23 mouse cellular contexts compared by ENCODE assay signal in genomic region chr19:60576741-60577140, GRCm38 (mm10). TPM values are rescaled to one million over a fixed set of nuclear protein-coding genes. Genes with fewer than 3 reads are reported as not detected.
A peak's percentile ranks its signal among the peaks of the same experiment; 100 is the strongest.
DNase-seq lines count a peak whose midpoint lies in the region; ATAC-seq and TF ChIP-seq lines count a peak whose summit lies in the region.
"Had no signal": no experiment of that assay in that cellular context is flagged by ENCODE, and none has a peak within 500 bp of the region (broad histone marks: within the 10 kb centered on the region; RNA-seq: fewer than 3 reads in every experiment).

No protein-coding gene starts in this region.

- H3K27ac ChIP-seq in hindbrain, embryonic 15.5 days (replicated peaks): no peak overlapping the region
- H3K27ac ChIP-seq in hindbrain, embryonic 10.5 days: no peak overlapping the region
- H3K27ac ChIP-seq in liver, adult 2 months (replicated peaks; ENCODE audit: insufficient read depth, low read depth, low read length): peak overlapping the region; percentile 21; the same call in 1 of the 2 replicates
- no peak overlapping the region for H3K27ac ChIP-seq in liver, embryonic 12.5 days
- H3K27ac ChIP-seq in neural tube, embryonic 13.5 days (replicated peaks): no peak overlapping the region
- H3K27ac ChIP-seq in midbrain, embryonic 16.5 days (ENCODE audit: low read length): no peak overlapping the region
- H3K27ac ChIP-seq: embryonic facial prominence, embryonic 10.5 days; embryonic facial prominence, embryonic 15.5 days; forebrain, embryonic 12.5 days; kidney, postnatal 0 days had no signal

- peak overlapping the region; percentile 34; the same call in 1 of the 2 replicates for H3K4me2 ChIP-seq in hindbrain, embryonic 15.5 days
- H3K4me2 ChIP-seq in liver, embryonic 12.5 days: no peak overlapping the region
- peak overlapping the region; percentile 9; the same call in 1 of the 2 replicates for H3K4me2 ChIP-seq in neural tube, embryonic 13.5 days
- H3K4me2 ChIP-seq in midbrain, embryonic 16.5 days (ENCODE audit: low read length): 0 out of 2 replicates have a peak overlapping the region, but pooled peaks have one; percentile 7
- H3K4me2 ChIP-seq: embryonic facial prominence, embryonic 15.5 days had no signal

- no peak overlapping the region for H3K9ac ChIP-seq in hindbrain, embryonic 15.5 days
- H3K9ac ChIP-seq in liver, adult 2 months (ENCODE audit: low read depth, low read length): no peak overlapping the region
- no peak overlapping the region for H3K9ac ChIP-seq in liver, embryonic 12.5 days
- peak overlapping the region; percentile 43; the same call in 1 of the 2 replicates for H3K9ac ChIP-seq in neural tube, embryonic 13.5 days
- no peak overlapping the region for H3K9ac ChIP-seq in midbrain, embryonic 16.5 days (ENCODE audit: low read depth, low read length)
- H3K9ac ChIP-seq: embryonic facial prominence, embryonic 15.5 days; forebrain, embryonic 12.5 days; forebrain, postnatal 0 days had no signal

- no peak overlapping the region for H3K4me3 ChIP-seq in hindbrain, embryonic 15.5 days
- no peak overlapping the region for H3K4me3 ChIP-seq in hindbrain, embryonic 10.5 days
- no peak overlapping the region for H3K4me3 ChIP-seq in liver, adult 2 months (ENCODE audit: insufficient read depth, low read depth, low read length)
- H3K4me3 ChIP-seq in liver, embryonic 12.5 days: no peak overlapping the region
- no peak overlapping the region for H3K4me3 ChIP-seq in neural tube, embryonic 13.5 days
- H3K4me3 ChIP-seq in midbrain, embryonic 16.5 days (ENCODE audit: low read depth, low read length): no peak overlapping the region
- H3K4me3 ChIP-seq: embryonic facial prominence, embryonic 10.5 days; embryonic facial prominence, embryonic 15.5 days; forebrain, embryonic 12.5 days had no signal

- no peak for TF ChIP-seq POLR2A in liver, adult 2 months (IDR thresholded peaks at IDR 0.05; ENCODE audit: extremely low read depth, insufficient read depth, low read length)

- ATAC-seq in hindbrain, embryonic 15.5 days (ENCODE audit: low FRiP score, low read depth): no peak
- ATAC-seq in liver, embryonic 12.5 days: no peak
- no peak for ATAC-seq in neural tube, embryonic 13.5 days (ENCODE audit: low read depth)
- ATAC-seq in midbrain, embryonic 16.5 days: no peak
- ATAC-seq in activated CD4-positive, CD25-positive, alpha-beta regulatory T cell, adult 4 months: no peak
- ATAC-seq: forebrain, postnatal 0 days; lung, postnatal 0 days had no signal

- peaks cover 38% of the 10 kb centered on the region for H3K79me2 ChIP-seq in liver, adult 2 months (ENCODE audit: control insufficient read depth, insufficient read depth, low read length)

- H3K27me3 ChIP-seq in hindbrain, embryonic 15.5 days: no peaks in the 10 kb centered on the region
- no peaks in the 10 kb centered on the region for H3K27me3 ChIP-seq in hindbrain, embryonic 10.5 days (ENCODE audit: insufficient read depth, poor library complexity, severe bottlenecking)
- H3K27me3 ChIP-seq in liver, adult 2 months (ENCODE audit: control insufficient read depth, insufficient read depth, low read length): no peaks in the 10 kb centered on the region
- H3K27me3 ChIP-seq in liver, embryonic 12.5 days (replicated peaks): no peaks in the 10 kb centered on the region
- no peaks in the 10 kb centered on the region for H3K27me3 ChIP-seq in neural tube, embryonic 13.5 days
- H3K27me3 ChIP-seq in midbrain, embryonic 16.5 days (ENCODE audit: control insufficient read depth, insufficient read depth, low read depth, low read length): no peaks in the 10 kb centered on the region
- H3K27me3 ChIP-seq: embryonic facial prominence, embryonic 15.5 days; forebrain, embryonic 12.5 days had no signal

- no peak for DNase-seq in hindbrain, embryonic 10.5 days (ENCODE audit: low spot score)
- DNase-seq in liver, adult 2 months (ENCODE audit: extremely low read depth, low read depth, low spot score): peak; percentile 73
- DNase-seq in neural tube, embryonic 10.5 days (ENCODE audit: extremely low spot score, low spot score): no peak
- DNase-seq: adrenal gland, adult 8-10 months; B cell, adult 2 months; cerebellum, adult 8-10 months; cerebellum, postnatal 25 days; forebrain, postnatal 0 days; heart, postnatal 36 days; kidney, adult 18-20 months; liver; lung, adult 18-20 months; lung, postnatal 4 days had no signal

- H3K9me3 ChIP-seq in hindbrain, embryonic 15.5 days: no peaks in the 10 kb centered on the region
- H3K9me3 ChIP-seq in hindbrain, embryonic 10.5 days: no peaks in the 10 kb centered on the region
- H3K9me3 ChIP-seq in liver, embryonic 12.5 days (replicated peaks): no peaks in the 10 kb centered on the region
- H3K9me3 ChIP-seq in neural tube, embryonic 13.5 days: no peaks in the 10 kb centered on the region
- H3K9me3 ChIP-seq in midbrain, embryonic 16.5 days (replicated peaks; ENCODE audit: control insufficient read depth, low read length, poor library complexity, severe bottlenecking): no peaks in the 10 kb centered on the region
- H3K9me3 ChIP-seq: embryonic facial prominence, embryonic 10.5 days; embryonic facial prominence, embryonic 15.5 days; forebrain, embryonic 12.5 days had no signal

- peaks cover 58% of the 10 kb centered on the region for H3K4me1 ChIP-seq in hindbrain, embryonic 15.5 days (replicated peaks)
- H3K4me1 ChIP-seq in hindbrain, embryonic 10.5 days (replicated peaks): peaks cover 30% of the 10 kb centered on the region
- H3K4me1 ChIP-seq in liver, adult 2 months (ENCODE audit: control insufficient read depth, insufficient read depth, low read length): peaks cover 22% of the 10 kb centered on the region
- H3K4me1 ChIP-seq in liver, embryonic 12.5 days: peaks cover 53% of the 10 kb centered on the region
- peaks cover 64% of the 10 kb centered on the region for H3K4me1 ChIP-seq in neural tube, embryonic 13.5 days (replicated peaks)
- H3K4me1 ChIP-seq in midbrain, embryonic 16.5 days (ENCODE audit: control insufficient read depth, insufficient read depth, low read length): peaks cover 47% of the 10 kb centered on the region

- 97% methylated on average over 1 of the region's 1 CpGs for WGBS in hindbrain, embryonic 15.5 days
- 81% methylated on average over 1 of the region's 1 CpGs for WGBS in hindbrain, embryonic 10.5 days
- WGBS in liver, adult 2 months: 31% methylated on average over 1 of the region's 1 CpGs
- 73% methylated on average over 1 of the region's 1 CpGs for WGBS in liver, embryonic 12.5 days (ENCODE audit: insufficient replicate concordance)
- WGBS in neural tube, embryonic 13.5 days: 88% methylated on average over 1 of the region's 1 CpGs
- WGBS in midbrain, embryonic 16.5 days: 91% methylated on average over 1 of the region's 1 CpGs

- no peak for TF ChIP-seq CTCF in liver, adult 2 months (IDR thresholded peaks at IDR 0.05; ENCODE audit: low read depth, low read length)

- H3K36me3 ChIP-seq in hindbrain, embryonic 15.5 days: no peaks in the 10 kb centered on the region
- H3K36me3 ChIP-seq in hindbrain, embryonic 10.5 days: peaks cover 32% of the 10 kb centered on the region
- H3K36me3 ChIP-seq in liver, adult 2 months (ENCODE audit: control insufficient read depth, insufficient read depth, low read length): peaks cover 5% of the 10 kb centered on the region
- peaks cover 17% of the 10 kb centered on the region for H3K36me3 ChIP-seq in liver, embryonic 12.5 days
- H3K36me3 ChIP-seq in neural tube, embryonic 13.5 days: peaks cover 7% of the 10 kb centered on the region; the same call in 1 of the 2 replicates
- 0 out of 2 replicates have a peak, but pooled peaks cover 2% of the 10 kb centered on the region for H3K36me3 ChIP-seq in midbrain, embryonic 16.5 days (ENCODE audit: control insufficient read depth, insufficient read depth, low read length)

RNA-seq across cellular contexts. Expression of gene Cacul1, which starts 4.1 kb away (rescaled TPM):
- 23.8 and 24.1 TPM in 2 replicates for polyA plus RNA-seq in hindbrain, embryonic 15.5 days (2015; fragmentation: Nextera tagmentation; extraction: Ambion mirVana)
- 23.1 and 25.1 TPM in 2 replicates for polyA plus RNA-seq in hindbrain, embryonic 10.5 days (2016; fragmentation: Nextera tagmentation; extraction: Ambion mirVana)
- total RNA-seq in liver, adult 2 months (2014; rRNA removed): 28.1 and 38.2 TPM in 2 replicates
- polyA plus RNA-seq in liver, adult 2 months (2012; rRNA removed): 12.1 and 12.2 TPM in 2 replicates
- 17.3 and 17.5 TPM in 2 replicates for polyA plus RNA-seq in liver, embryonic 12.5 days (2016; fragmentation: Nextera tagmentation; extraction: Ambion mirVana)
- 24.9 and 25.3 TPM in 2 replicates for polyA plus RNA-seq in neural tube, embryonic 13.5 days (2015; fragmentation: Nextera tagmentation; extraction: Ambion mirVana)
- 18.1 and 21.2 TPM in 2 replicates for polyA plus RNA-seq in midbrain, embryonic 16.5 days (2015; fragmentation: Nextera tagmentation; extraction: Ambion mirVana)
- polyA plus RNA-seq in activated CD4-positive, CD25-positive, alpha-beta regulatory T cell, adult 4 months (2017; shearing (Covaris generic)): 10 to 100 TPM; 18.9 to 23.5 TPM
